Mouse (Mus musculus) monocyte, adult 5-6 weeks (primary cell): Measurements from ENCODE around the gene Supt20. TPM values are rescaled to one million over a fixed set of nuclear protein-coding genes. Genes with fewer than 3 reads are reported as not detected.

Experiments used
- total RNA-seq: library from RNA; stranded (forward); fragments of 200-1000, 200-491, 200-594 nt; gene quantifications from 3 replicates; pipeline ENCODE4 v1.2.3, GENCODE M21; 2017

Supt20 gene
- total RNA-seq, 1 experiment from 2014 or later: 61.8 TPM

Other genes with a start within 250 kb of the Supt20 start
- gene Gm21958, start 21.5 kb downstream of the Supt20 start, total RNA-seq: not detected in 3 replicates
- gene Exosc8, start 42.6 kb downstream of the Supt20 start, total RNA-seq: 85.4 to 124 TPM (median 90.1 TPM) in 3 replicates
- gene Alg5, start 42.7 kb downstream of the Supt20 start, total RNA-seq: 45.9 to 54.5 TPM (median 53.9 TPM) in 3 replicates
- gene Smad9, start 62.8 kb downstream of the Supt20 start, total RNA-seq: not detected in 3 replicates
- gene Rfxap, start 115.0 kb downstream of the Supt20 start, total RNA-seq: 54.6 to 74.4 TPM (median 64.0 TPM) in 3 replicates
- not detected in 3 replicates for gene Sertm1, start 223.1 kb downstream of the Supt20 start, total RNA-seq